Mouse (Mus musculus) embryonic facial prominence, embryonic 11.5 days (tissue): Measurements from ENCODE around the gene Mypn. TPM values are rescaled to one million over a fixed set of nuclear protein-coding genes. Genes with fewer than 3 reads are reported as not detected.

Experiments used
- ATAC-seq: fragments of 200-750 bp; cut with Nextera tagmentation; replicated peaks from 2 replicates; pipeline ENCODE4 v1.8.0; 2017; ENCODE audit warnings: low read depth; ENCODE audit not compliant: insufficient number of reproducible peaks, low FRiP score, low TSS enrichment
- DNase-seq: peaks from one replicate; pipeline ENCODE4 v3.0.0-alpha.2; 2015; ENCODE audit warnings: low spot score
- H3K27ac ChIP-seq: fragments of 300-500 bp; sonication (generic); replicated peaks from 2 replicates; pipeline ENCODE4 v1.5.1; 2014; ENCODE audit warnings: mild to moderate bottlenecking, low read depth, low read length, control low read depth
- H3K27me3 ChIP-seq: fragments of 300-500 bp; sonication (generic); 2 replicates; pipeline ENCODE4 v1.6.1; 2014; ENCODE audit warnings: mild to moderate bottlenecking, low read length, moderate library complexity, mixed read lengths; ENCODE audit not compliant: control insufficient read depth, insufficient read depth
- H3K36me3 ChIP-seq: fragments of 300-500 bp; sonication (generic); replicated peaks from 2 replicates; pipeline ENCODE4 v1.6.1; 2014; ENCODE audit warnings: low read depth, mild to moderate bottlenecking, low read length, moderate library complexity, mixed read lengths; ENCODE audit not compliant: control insufficient read depth, insufficient read depth
- H3K4me1 ChIP-seq: fragments of 300-500 bp; sonication (generic); 2 replicates; pipeline ENCODE4 v1.6.1; 2014; ENCODE audit warnings: low read length, mixed read lengths; ENCODE audit not compliant: control insufficient read depth, insufficient read depth
- H3K4me2 ChIP-seq: fragments of 300-500 bp; sonication (generic); 2 replicates; pipeline ENCODE4 v1.6.1; 2014; ENCODE audit warnings: low read depth, mild to moderate bottlenecking, control low read depth, low read length, moderate library complexity
- H3K4me3 ChIP-seq: fragments of 300-500 bp; sonication (generic); 2 replicates; pipeline ENCODE4 v1.5.1; 2014; ENCODE audit warnings: low read depth, low read length, control low read depth
- H3K9ac ChIP-seq: fragments of 300-500 bp; sonication (generic); replicated peaks from 2 replicates; pipeline ENCODE4 v1.6.1; 2014; ENCODE audit warnings: mild to moderate bottlenecking, control low read depth, low read length
- H3K9me3 ChIP-seq: fragments of 300-500 bp; sonication (generic); replicated peaks from 2 replicates; pipeline ENCODE4 v1.6.1; 2016; ENCODE audit warnings: mild to moderate bottlenecking, low read length, inconsistent platforms, mixed read lengths; ENCODE audit not compliant: control insufficient read depth
- WGBS: fragments of 180-500 bp; shearing (Covaris S2); extraction: QIAGEN DNeasy Blood & Tissue Kit; methylation state at CpG from one replicate; pipeline ENCODE4 v1.1.7; 2014; 5-methylcytosine and 5-hydroxymethylcytosine counted together
- polyA plus RNA-seq: library from polyadenylated mRNA; unstranded; fragments of >200 nt; fragmentation: Nextera tagmentation; extraction: Ambion mirVana; gene quantifications from 2 replicates; pipeline ENCODE4 v1.2.1, GENCODE M21; 2014

The Mypn gene
- polyA plus RNA-seq, 1 experiment from 2014 or later: 0.45 TPM

DNA sequence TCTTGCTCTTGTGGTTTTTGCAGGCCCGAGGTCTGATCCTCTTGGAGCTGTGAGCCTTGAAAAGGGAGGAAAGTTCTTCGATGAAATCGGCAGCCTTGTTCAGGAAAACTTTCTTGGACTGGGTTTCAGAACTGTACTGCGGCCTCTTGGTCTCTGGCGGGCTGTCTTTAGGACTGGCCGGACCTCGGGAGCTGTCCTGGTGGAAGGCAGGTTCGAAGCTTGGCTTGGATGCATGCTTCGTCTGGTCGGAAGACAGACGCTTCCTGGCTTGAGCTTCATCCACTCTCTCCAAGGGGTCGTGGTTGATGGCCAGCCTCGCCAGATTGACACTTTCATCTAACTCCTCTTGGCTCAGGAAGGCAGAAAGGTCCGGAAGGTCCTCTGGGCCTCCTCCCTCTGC, 11.0 kb downstream of the Mypn start:
- H3K4me1 ChIP-seq: no peaks in the 10 kb centered on the region
- no peak overlapping the region for H3K9ac ChIP-seq
- H3K4me2 ChIP-seq: no peak overlapping the region
- no peaks in the 10 kb centered on the region for H3K36me3 ChIP-seq
- ATAC-seq (no peak), DNase-seq (no peak)
- H3K9me3 ChIP-seq: no peaks in the 10 kb centered on the region
- 84% methylated on average over 14 of the region's 14 CpGs for WGBS
- H3K27ac ChIP-seq: no peak overlapping the region
- no peak overlapping the region for H3K4me3 ChIP-seq
- no peaks in the 10 kb centered on the region for H3K27me3 ChIP-seq

DNA sequence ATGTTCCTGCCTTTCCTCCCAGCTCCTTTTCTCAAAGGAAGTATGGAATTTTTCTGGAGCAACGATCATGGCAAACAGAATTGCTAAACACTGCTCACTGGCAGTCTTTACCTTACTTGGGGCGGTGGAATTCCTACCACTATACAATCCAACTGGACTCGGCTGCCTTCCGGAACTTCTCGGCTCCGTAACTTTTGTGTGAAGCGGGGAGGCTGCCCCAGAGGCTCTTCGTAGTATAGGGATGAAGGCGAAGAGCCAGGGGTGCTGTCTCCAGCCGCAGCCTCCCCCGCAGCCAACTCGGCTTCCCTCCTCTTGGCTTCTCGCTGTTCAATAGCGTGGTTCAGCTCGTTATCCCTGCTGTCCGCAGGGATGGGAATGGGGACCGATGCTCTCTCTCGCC, 11.5 kb downstream of the Mypn start:
- WGBS: 68% methylated on average over 18 of the region's 18 CpGs
- Histone ChIP-seq H3K36me3 (no peaks in the 10 kb centered on the region), H3K4me2 (no peak overlapping the region), H3K27ac (no peak overlapping the region), H3K4me3 (no peak overlapping the region), H3K4me1 (no peaks in the 10 kb centered on the region), H3K9me3 (no peaks in the 10 kb centered on the region), H3K27me3 (no peaks in the 10 kb centered on the region), H3K9ac (no peak overlapping the region)
- ATAC-seq: no peak
- DNase-seq: no peak

DNA sequence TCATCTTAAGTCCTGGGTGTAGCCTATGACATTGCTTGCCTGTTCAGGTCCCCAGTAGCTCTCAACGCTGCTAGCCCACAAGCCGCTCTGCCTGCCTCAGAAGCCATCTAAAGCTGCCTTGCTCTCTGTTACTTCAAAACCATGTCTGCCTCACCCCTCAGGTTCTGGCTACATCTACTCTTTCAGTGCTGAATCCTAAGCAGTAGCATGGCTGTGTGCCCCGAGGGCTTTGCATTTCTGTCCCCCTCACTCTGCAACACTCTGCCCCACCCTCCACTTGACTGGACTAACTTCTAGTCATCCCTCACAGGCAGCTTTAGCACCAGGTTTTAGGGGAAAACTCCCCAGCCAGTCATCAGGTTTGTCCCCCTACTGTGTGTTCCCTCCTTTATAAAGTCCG, 19.3 kb downstream of the Mypn start:
- Histone ChIP-seq H3K27me3 (no peaks in the 10 kb centered on the region), H3K9me3 (no peaks in the 10 kb centered on the region), H3K4me3 (no peak overlapping the region), H3K36me3 (no peaks in the 10 kb centered on the region), H3K4me1 (no peaks in the 10 kb centered on the region), H3K4me2 (no peak overlapping the region), H3K27ac (no peak overlapping the region), H3K9ac (no peak overlapping the region)
- DNase-seq: no peak
- ATAC-seq: no peak
- 70% methylated on average over 4 of the region's 4 CpGs for WGBS

DNA sequence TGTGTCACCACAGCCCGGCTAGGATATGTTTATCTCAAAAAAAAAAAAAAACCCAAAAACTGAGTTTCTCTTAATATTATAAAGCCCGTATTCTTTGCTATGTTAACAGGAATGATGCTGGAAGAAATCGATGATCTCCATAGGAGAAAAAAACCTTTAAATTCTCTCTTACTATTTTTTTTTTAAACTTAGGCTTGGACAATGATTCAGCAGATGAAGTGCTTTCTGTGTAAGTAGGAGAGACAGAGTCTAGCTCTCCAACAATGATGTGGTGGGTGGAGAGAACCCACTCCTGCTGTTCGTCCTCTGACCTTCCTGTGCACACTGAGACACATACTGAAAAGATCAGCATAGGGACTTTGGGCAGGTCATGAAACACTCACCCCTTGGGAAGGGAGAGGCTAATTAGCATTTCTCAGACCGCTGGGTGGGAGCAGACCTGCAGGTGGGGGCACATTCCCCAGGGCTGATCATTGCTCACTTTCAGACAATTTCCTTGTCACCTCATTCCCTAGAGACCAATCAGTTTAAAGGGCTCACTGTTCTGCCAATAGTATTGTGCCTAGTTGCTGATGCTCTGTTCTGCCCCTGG, 21.5 kb downstream of the Mypn start:
- ATAC-seq (no peak), DNase-seq (no peak)
- H3K4me3 ChIP-seq: no peak overlapping the region
- H3K4me2 ChIP-seq: no peak overlapping the region
- H3K4me1 ChIP-seq: no peaks in the 10 kb centered on the region
- 69% methylated on average over 5 of the region's 5 CpGs for WGBS
- H3K27me3 ChIP-seq: no peaks in the 10 kb centered on the region
- no peak overlapping the region for H3K9ac ChIP-seq
- no peaks in the 10 kb centered on the region for H3K36me3 ChIP-seq
- no peak overlapping the region for H3K27ac ChIP-seq
- no peaks in the 10 kb centered on the region for H3K9me3 ChIP-seq

DNA sequence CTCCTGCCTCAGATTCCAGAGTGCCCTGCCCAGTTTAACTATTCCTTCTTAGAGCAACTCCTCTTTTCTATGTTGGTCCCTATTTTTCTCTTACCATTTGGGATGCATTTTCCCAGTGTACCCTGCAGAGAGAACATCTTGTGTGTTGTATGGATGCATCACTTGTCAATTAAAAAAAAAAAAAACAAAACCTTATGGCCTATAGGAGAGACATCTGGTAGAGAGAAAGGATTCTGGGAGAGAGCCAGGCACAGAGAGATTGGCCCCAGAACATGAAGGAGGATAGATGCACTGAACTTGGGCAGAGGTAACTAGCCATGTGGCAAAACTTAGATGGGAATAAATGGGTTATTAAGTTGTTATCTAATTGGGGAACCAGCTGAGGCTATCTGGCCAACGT, 22.6 kb downstream of the Mypn start:
- Histone ChIP-seq H3K27ac (no peak overlapping the region), H3K4me3 (no peak overlapping the region), H3K9ac (no peak overlapping the region), H3K9me3 (no peaks in the 10 kb centered on the region), H3K4me2 (no peak overlapping the region), H3K27me3 (no peaks in the 10 kb centered on the region), H3K4me1 (no peaks in the 10 kb centered on the region), H3K36me3 (no peaks in the 10 kb centered on the region)
- ATAC-seq (no peak), DNase-seq (no peak)
- WGBS: 69% methylated on average over 1 of the region's 1 CpGs

DNA sequence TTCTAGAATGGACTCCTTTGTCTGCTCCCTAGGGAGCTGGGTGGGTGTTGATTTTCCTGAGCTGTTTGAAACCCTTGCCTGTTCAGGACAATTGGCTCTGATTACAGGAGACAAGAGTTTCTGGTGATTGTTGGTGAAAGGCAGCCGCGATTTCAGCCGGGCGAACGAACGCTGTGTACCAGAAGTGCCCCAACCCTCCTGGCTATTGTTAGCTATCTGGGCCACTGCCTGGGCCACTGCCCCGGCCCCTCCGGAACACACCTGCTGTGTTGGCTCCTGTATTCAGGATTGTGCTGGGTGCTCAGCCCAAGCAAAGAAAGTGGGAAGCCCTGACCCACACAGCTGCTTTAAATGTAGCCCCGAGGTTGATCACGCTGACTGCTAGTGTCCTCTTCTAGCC, 24.2 kb downstream of the Mypn start:
- no peaks in the 10 kb centered on the region for H3K4me1 ChIP-seq
- no peak for ATAC-seq
- no peak overlapping the region for H3K4me3 ChIP-seq
- H3K4me2 ChIP-seq: no peak overlapping the region
- no peaks in the 10 kb centered on the region for H3K27me3 ChIP-seq
- H3K9me3 ChIP-seq: no peaks in the 10 kb centered on the region
- no peak overlapping the region for H3K27ac ChIP-seq
- DNase-seq: no peak
- 73% methylated on average over 10 of the region's 10 CpGs for WGBS
- H3K9ac ChIP-seq: no peak overlapping the region
- H3K36me3 ChIP-seq: no peaks in the 10 kb centered on the region

DNA sequence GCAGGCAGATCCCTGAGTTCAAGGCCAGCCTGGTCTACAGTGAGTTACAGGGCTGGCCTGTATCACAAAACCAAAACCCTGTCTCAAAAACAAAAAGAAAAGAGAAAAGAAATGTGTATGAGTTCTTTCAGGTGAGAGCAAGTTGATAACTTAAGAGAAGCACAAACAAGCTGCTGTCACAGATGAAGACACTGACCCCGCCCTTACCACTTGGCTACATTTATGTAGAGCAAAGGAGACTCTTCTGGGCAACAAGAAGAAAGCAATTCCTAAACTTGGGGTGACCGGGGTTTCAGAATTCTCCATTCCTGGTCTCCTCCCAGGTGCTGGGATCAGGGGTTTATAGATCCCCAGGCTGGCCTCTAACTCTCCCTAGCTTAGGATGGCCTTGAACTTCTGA, 25.4 kb downstream of the Mypn start:
- WGBS: 93% methylated on average over 2 of the region's 2 CpGs
- H3K9ac ChIP-seq: no peak overlapping the region
- no peaks in the 10 kb centered on the region for H3K4me1 ChIP-seq
- H3K4me3 ChIP-seq: no peak overlapping the region
- no peaks in the 10 kb centered on the region for H3K36me3 ChIP-seq
- no peaks in the 10 kb centered on the region for H3K9me3 ChIP-seq
- H3K4me2 ChIP-seq: no peak overlapping the region
- DNase-seq (no peak), ATAC-seq (no peak)
- H3K27ac ChIP-seq: no peak overlapping the region
- H3K27me3 ChIP-seq: no peaks in the 10 kb centered on the region

DNA sequence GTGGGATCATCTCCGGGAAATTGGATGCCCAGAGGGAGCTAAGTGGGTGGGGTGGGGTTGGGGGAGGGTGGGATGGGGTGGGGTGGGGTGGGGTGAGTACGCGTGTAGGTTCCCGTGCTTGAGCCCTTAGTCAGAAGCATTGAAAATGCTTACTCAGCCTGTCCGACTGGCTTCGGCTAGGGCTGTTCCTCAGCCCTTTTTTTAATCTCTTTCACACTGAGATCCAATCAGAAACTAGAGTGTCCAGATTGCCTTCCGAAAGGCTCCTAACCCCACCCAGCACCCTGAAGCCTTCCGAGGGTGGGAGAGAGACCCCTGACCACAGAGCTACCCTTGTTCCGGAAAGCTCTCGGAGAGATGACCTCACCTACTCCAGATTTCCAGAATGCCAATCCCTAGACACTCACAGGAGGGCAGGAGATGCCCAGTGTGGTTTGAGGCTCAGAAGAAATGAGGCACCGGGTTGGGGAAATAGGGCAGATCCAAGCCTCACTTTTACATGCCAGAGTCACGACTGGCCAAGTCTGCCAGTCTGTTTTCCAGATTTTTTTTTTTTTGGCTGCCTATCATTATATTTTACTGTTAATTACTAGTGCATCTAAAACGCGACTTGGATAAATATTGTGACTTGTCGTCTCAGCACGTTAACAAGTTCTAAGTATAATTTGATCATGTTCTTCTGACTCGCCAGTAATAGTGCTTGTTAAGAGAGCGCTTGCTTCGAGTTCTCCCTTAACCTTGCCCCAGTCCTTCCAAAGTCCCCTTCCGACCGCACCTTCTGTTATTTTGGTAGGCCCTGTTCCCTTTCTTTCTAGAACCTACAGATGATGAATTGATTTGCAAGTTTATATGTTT, 26.2 kb downstream of the Mypn start:
- no peaks in the 10 kb centered on the region for H3K9me3 ChIP-seq
- H3K9ac ChIP-seq: no peak overlapping the region
- ATAC-seq: no peak
- no peak overlapping the region for H3K4me3 ChIP-seq
- DNase-seq: no peak
- WGBS: 80% methylated on average over 21 of the region's 21 CpGs
- no peaks in the 10 kb centered on the region for H3K4me1 ChIP-seq
- H3K4me2 ChIP-seq: no peak overlapping the region
- no peaks in the 10 kb centered on the region for H3K27me3 ChIP-seq
- H3K27ac ChIP-seq: no peak overlapping the region
- no peaks in the 10 kb centered on the region for H3K36me3 ChIP-seq
